Mouse (Mus musculus): ENCODE results near the gene Fsip1. TPM values are rescaled to one million over a fixed set of nuclear protein-coding genes. Genes with fewer than 3 reads are reported as not detected.

The Fsip1 gene
- polyA plus RNA-seq (2012; ENCODE audit: low replicate concordance), result 0.27 TPM in 1 of 2 replicates, not detected in the other

DNA sequence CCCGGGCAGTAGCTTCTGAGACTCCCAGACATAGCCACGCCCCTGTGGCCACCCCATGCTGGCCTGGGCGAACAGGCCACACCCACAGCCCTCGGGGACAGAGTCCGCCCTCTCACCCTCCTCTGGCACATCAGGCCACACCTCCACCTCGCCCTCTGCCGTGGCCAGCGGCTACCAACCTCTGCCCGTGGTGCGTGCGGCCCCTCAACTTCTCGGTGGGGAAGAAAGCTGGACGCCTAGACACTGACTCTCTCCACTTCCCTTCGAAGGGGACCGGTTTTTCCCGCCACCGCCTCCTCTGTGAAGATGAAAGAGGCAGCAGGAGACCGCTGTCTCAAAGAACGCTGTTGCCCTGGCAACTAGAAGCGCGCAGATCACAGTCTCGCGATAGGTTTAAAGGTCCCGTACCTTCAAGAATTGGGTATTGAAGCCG, at the start of gene Fsip1:
Gene Fsip1 (minus strand): TSS at position 346 of the 433 bp plus-strand sequence.

DNA sequence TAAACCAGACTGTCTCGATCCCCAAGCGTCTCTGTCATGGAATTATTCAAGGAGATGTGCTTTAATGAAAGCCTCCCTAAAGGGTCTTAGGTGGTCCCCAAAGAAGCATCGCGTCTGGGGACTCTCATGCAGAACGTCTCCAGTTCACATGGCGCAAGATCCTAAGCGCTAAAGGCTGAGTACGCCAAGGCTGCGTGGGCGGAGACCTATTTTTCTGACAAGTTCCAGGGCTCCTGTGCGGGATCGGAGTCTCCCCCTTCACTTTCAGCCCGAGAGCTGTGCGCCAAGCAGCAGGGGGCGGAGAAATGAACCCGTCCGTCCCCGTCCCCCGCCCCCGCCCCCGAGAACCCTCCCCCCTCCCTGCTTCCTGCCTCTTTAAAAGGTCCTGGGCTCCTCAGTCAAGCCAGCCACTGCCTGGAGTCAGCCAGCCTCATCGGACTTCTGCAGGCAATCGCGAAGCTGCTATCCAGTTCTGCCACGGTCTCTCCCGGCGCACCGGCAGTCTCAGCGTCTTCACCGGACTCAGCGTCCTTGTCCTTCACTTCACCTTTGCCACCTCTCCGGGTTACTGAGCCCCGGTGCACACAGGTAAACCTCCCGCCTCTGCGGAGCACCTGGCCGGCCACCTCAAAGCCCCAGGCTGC, 145.2 kb downstream of the Fsip1 start, which contains the start of gene Thbs1:
Gene Thbs1 (plus strand): TSS at position 389 of the 644 bp plus-strand sequence.

Other genes starting within 250 kb of the Fsip1 start
- 0.64 and 0.77 TPM in 2 replicates for gene Thbs1, start 145.1 kb downstream of the Fsip1 start, polyA plus RNA-seq (2012; ENCODE audit: low replicate concordance)
- gene Gpr176, start 116.5 kb upstream of the Fsip1 start, polyA plus RNA-seq (2012; ENCODE audit: low replicate concordance), result 0.17 and 0.26 TPM in 2 replicates
- gene Eif2ak4, start 131.7 kb upstream of the Fsip1 start, polyA plus RNA-seq (2012; ENCODE audit: low replicate concordance), result 8.2 and 9.3 TPM in 2 replicates
- gene Srp14, start 222.7 kb upstream of the Fsip1 start, polyA plus RNA-seq (2012; ENCODE audit: low replicate concordance), result 6.2 and 83.2 TPM in 2 replicates

All from hematopoietic multipotent progenitor cell, adult 10-12 weeks (in vitro differentiated cells).